Mouse (Mus musculus) cerebellum, adult 2 months (tissue): ENCODE measurements around the gene Gprc5b.

Source experiments
- CTCF ChIP-seq: fragments of 200-500 bp; IDR thresholded peaks from 2 replicates; pipeline ENCODE4 v1.5.1; 2011; ENCODE audit warnings: low read depth, mild to moderate bottlenecking, control low read depth, low read length, moderate library complexity, borderline replicate concordance; ENCODE audit not compliant: insufficient read depth
- POLR2A ChIP-seq: fragments of 200-500 bp; IDR thresholded peaks from 2 replicates; pipeline ENCODE4 v1.6.1; 2011; ENCODE audit warnings: low read length, control low read depth, borderline replicate concordance; ENCODE audit not compliant: insufficient read depth

DNA sequence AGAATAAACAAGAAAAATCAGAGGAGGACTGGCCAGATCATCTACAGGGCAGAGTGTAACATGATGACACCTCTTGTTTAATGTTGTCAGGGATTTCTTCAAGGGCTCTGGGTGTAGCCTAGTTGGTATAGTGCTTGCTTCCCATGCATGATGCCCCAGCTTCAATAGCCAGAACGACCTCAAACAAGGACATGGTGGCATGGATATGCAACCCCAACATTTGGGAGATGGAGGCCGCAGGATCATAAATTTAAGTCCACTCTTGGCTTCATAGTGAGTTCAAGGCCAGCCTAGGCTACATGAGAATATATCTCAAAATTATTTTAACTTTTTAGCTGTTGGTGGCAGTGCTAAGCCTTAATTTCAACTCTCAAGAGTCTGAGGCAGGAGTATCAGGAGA, 67.7 kb downstream of the Gprc5b start:
- no peak for TF ChIP-seq POLR2A
- no peak for TF ChIP-seq CTCF
